Mouse (Mus musculus) E14TG2a.4 (cell line): ENCODE measurements around the gene Tpk1.

Experiments
- CTCF ChIP-seq: conservative IDR thresholded peaks from 2 replicates; pipeline ENCODE4 v1.5.1; 2014; ENCODE audit warnings: low read length
- NANOG ChIP-seq: IDR thresholded peaks from 2 replicates; pipeline ENCODE4 v1.6.1; 2014; ENCODE audit warnings: borderline replicate concordance, low read length, mixed read lengths
- POU5F1 ChIP-seq: IDR thresholded peaks from 2 replicates; pipeline ENCODE4 v1.6.1; 2014; ENCODE audit warnings: low read length, borderline replicate concordance

DNA sequence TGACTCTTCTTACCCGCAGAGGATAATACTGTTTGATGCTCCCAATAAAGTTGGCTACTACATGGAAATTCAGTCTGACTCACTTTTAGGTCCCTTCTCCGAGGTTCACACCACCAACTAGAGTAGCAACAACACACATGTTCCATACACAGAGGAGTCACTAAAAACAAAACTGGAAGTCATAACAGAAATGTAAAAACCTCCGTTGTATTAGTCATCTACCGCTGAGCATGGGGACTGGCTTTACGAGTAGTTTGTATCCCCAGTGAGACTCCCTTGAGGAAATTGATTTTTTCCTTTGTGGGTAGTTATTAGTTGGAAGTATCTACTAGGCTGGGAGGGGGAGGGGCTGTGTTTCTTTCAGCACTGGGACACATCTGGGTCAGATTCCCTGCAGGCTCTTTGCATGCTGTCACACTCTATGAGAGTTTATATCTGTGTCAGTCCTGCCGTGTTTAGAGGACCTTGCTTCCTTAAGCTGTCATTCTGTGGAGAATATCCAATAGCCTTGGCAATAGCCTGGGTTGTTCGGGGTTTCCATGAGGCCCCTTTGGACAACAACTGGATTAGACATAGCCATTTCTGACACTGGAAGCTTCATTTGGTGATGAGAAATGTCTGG is 245.6 kb downstream of the Tpk1 start:
- TF ChIP-seq CTCF (no peak), POU5F1 (no peak), NANOG (no peak)
